Mouse (Mus musculus) limb, embryonic 13.5 days (tissue): ENCODE measurements around the gene Gh. TPM values are rescaled to one million over a fixed set of nuclear protein-coding genes. Genes with fewer than 3 reads are reported as not detected.

ENCODE experiments used
- ATAC-seq: fragments of 200-750 bp; cut with Nextera tagmentation; 2 replicates; pipeline ENCODE4 v1.8.0; 2017; ENCODE audit warnings: low read depth, moderate number of reproducible peaks, moderate TSS enrichment; ENCODE audit not compliant: low FRiP score
- H3K27ac ChIP-seq: fragments of 300-500 bp; sonication (generic); 2 replicates; pipeline ENCODE4 v1.5.1; 2015; ENCODE audit warnings: inconsistent platforms, mild to moderate bottlenecking, moderate library complexity
- H3K27me3 ChIP-seq: fragments of 300-500 bp; sonication (generic); 2 replicates; pipeline ENCODE4 v1.6.1; 2015; ENCODE audit warnings: mild to moderate bottlenecking, inconsistent platforms
- H3K36me3 ChIP-seq: fragments of 300-500 bp; sonication (generic); 2 replicates; pipeline ENCODE4 v1.6.1; 2015; ENCODE audit warnings: inconsistent platforms, mild to moderate bottlenecking, moderate library complexity
- H3K4me1 ChIP-seq: fragments of 300-500 bp; sonication (generic); 2 replicates; pipeline ENCODE4 v1.6.1; 2015; ENCODE audit warnings: inconsistent platforms
- H3K4me2 ChIP-seq: fragments of 300-500 bp; sonication (generic); replicated peaks from 2 replicates; pipeline ENCODE4 v1.6.1; 2015; ENCODE audit warnings: inconsistent platforms, mild to moderate bottlenecking, moderate library complexity
- H3K4me3 ChIP-seq: fragments of 300-500 bp; sonication (generic); 2 replicates; pipeline ENCODE4 v1.5.1; 2015; ENCODE audit warnings: moderate library complexity, mild to moderate bottlenecking, inconsistent platforms
- H3K9ac ChIP-seq: fragments of 300-500 bp; sonication (generic); 2 replicates; pipeline ENCODE4 v1.6.1; 2015; ENCODE audit warnings: mild to moderate bottlenecking, inconsistent platforms
- H3K9me3 ChIP-seq: fragments of 300-500 bp; sonication (generic); 2 replicates; pipeline ENCODE4 v1.6.1; 2016; ENCODE audit warnings: inconsistent platforms
- WGBS: fragments of 180-500 bp; shearing (Covaris S2); methylation state at CpG from one replicate; pipeline ENCODE4 v1.1.7; 2015; 5-methylcytosine and 5-hydroxymethylcytosine counted together
- polyA plus RNA-seq: library from polyadenylated mRNA; unstranded; fragments of >200 nt; fragmentation: Nextera tagmentation; extraction: Ambion mirVana; gene quantifications from 2 replicates; pipeline ENCODE4 v1.2.1, GENCODE M21; 2015

Gene Gh
- polyA plus RNA-seq, 1 experiment from 2014 or later, result not detected

GRCm38 (mm10) chr11:106306758-106307157, 5.1 kb upstream of the Gh start:
- Histone ChIP-seq H3K4me3 (no peak overlapping the region), H3K27ac (no peak overlapping the region), H3K9ac (no peak overlapping the region), H3K9me3 (no peaks in the 10 kb centered on the region), H3K4me1 (no peaks in the 10 kb centered on the region), H3K4me2 (no peak overlapping the region), H3K27me3 (no peaks in the 10 kb centered on the region), H3K36me3 (no peaks in the 10 kb centered on the region)
- WGBS, result 85% methylated on average over 9 of the region's 9 CpGs
- ATAC-seq, result no peak

GRCm38 (mm10) chr11:106306065-106306385, 4.4 kb upstream of the Gh start:
- ATAC-seq, result no peak
- H3K9ac ChIP-seq, result no peak overlapping the region
- WGBS, result 94% methylated on average over 3 of the region's 3 CpGs

GRCm38 (mm10) chr11:106305348-106306064, 3.8 kb upstream of the Gh start:
- Histone ChIP-seq H3K4me3 (no peak overlapping the region), H3K9ac (no peak overlapping the region)
- 74% methylated on average over 10 of the region's 10 CpGs for WGBS

More at GRCm38 (mm10) chr11:106306065-106306385, 4.4 kb upstream of the Gh start:
- H3K4me3 ChIP-seq, result no peak overlapping the region
- no peaks in the 10 kb centered on the region for H3K36me3 ChIP-seq
- H3K27ac ChIP-seq, result no peak overlapping the region
- no peak overlapping the region for H3K4me2 ChIP-seq
- H3K9me3 ChIP-seq, result no peaks in the 10 kb centered on the region
- no peaks in the 10 kb centered on the region for H3K27me3 ChIP-seq
- H3K4me1 ChIP-seq, result no peaks in the 10 kb centered on the region

GRCm38 (mm10) chr11:106302634-106303033, 969 bp upstream of the Gh start:
- Histone ChIP-seq H3K36me3 (no peaks in the 10 kb centered on the region), H3K9ac (no peak overlapping the region), H3K4me2 (no peak overlapping the region), H3K27me3 (no peaks in the 10 kb centered on the region), H3K4me1 (no peaks in the 10 kb centered on the region), H3K9me3 (no peaks in the 10 kb centered on the region), H3K4me3 (no peak overlapping the region), H3K27ac (no peak overlapping the region)
- no peak for ATAC-seq
- 15% methylated on average over 2 of the region's 2 CpGs for WGBS

More at GRCm38 (mm10) chr11:106305348-106306064, 3.8 kb upstream of the Gh start:
- no peaks in the 10 kb centered on the region for H3K27me3 ChIP-seq
- H3K4me1 ChIP-seq, result no peaks in the 10 kb centered on the region
- ATAC-seq, result no peak
- H3K4me2 ChIP-seq, result no peak overlapping the region
- no peak overlapping the region for H3K27ac ChIP-seq
- H3K9me3 ChIP-seq, result no peaks in the 10 kb centered on the region
- no peaks in the 10 kb centered on the region for H3K36me3 ChIP-seq

GRCm38 (mm10) chr11:106291861-106292260, 9.8 kb downstream of the Gh start:
- no peaks in the 10 kb centered on the region for H3K27me3 ChIP-seq
- H3K4me3 ChIP-seq, result no peak overlapping the region
- no peaks in the 10 kb centered on the region for H3K36me3 ChIP-seq
- H3K27ac ChIP-seq, result no peak overlapping the region
- ATAC-seq, result no peak
- 91% methylated on average over 2 of the region's 2 CpGs for WGBS
- no peak overlapping the region for H3K9ac ChIP-seq
- no peaks in the 10 kb centered on the region for H3K9me3 ChIP-seq
- peaks cover 5% of the 10 kb centered on the region for H3K4me1 ChIP-seq
- H3K4me2 ChIP-seq, result no peak overlapping the region

DNA sequence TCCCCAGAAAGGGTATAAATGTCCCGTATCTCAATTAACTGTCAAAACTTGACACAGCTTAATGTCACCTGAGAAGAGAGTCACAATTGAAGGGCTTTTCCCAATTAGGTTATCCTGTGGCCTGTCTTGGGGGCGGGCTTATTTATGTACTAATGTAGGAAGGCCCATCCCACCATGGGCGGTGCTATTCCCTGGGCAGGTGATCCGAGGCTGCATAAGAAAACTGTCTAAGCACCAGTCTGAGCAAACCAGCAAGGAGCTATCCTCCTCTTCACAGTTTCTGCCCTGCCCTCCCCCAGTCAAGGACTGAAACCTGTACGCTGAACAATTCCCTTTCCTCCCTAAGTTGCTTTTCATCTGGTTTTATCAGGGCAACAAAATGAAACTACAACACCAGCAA, 11.3 kb downstream of the Gh start:
- H3K4me1 ChIP-seq, result peaks cover 8% of the 10 kb centered on the region
- no peak overlapping the region for H3K4me2 ChIP-seq
- H3K27ac ChIP-seq, result no peak overlapping the region
- H3K4me3 ChIP-seq, result no peak overlapping the region
- no peak overlapping the region for H3K9ac ChIP-seq
- WGBS, result 86% methylated on average over 5 of the region's 5 CpGs
- no peaks in the 10 kb centered on the region for H3K9me3 ChIP-seq
- no peak for ATAC-seq
- H3K27me3 ChIP-seq, result no peaks in the 10 kb centered on the region
- no peaks in the 10 kb centered on the region for H3K36me3 ChIP-seq

DNA sequence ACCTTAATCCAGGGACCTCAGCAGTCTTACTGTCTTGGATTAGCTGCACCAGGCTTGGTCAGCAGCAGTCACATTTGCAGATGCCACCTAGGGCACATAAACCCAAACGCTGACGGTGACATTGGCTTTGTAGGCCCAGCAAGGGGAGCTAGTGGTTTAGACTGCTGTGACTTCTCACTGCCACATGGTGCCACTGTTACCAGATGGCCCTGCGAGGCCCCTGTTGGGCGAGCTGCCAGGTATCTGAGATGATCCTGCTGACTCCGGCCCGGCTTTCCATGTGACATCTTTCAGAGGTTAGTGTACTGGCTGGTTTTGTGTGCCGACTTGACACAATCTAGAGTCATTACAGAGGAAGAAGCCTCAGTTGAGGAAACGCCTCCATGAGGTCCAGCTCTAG, 12.3 kb downstream of the Gh start:
- no peak overlapping the region for H3K4me2 ChIP-seq
- WGBS, result 60% methylated on average over 8 of the region's 8 CpGs
- no peak overlapping the region for H3K9ac ChIP-seq
- no peaks in the 10 kb centered on the region for H3K9me3 ChIP-seq
- H3K36me3 ChIP-seq, result no peaks in the 10 kb centered on the region
- no peak overlapping the region for H3K27ac ChIP-seq
- H3K4me3 ChIP-seq, result no peak overlapping the region
- no peaks in the 10 kb centered on the region for H3K27me3 ChIP-seq
- peaks cover 8% of the 10 kb centered on the region for H3K4me1 ChIP-seq
- ATAC-seq, result no peak

- Histone ChIP-seq H3K4me3 (no peak overlapping the region), H3K36me3 (no peaks in the 10 kb centered on the region), H3K27ac (peak overlapping the region; percentile 55; the same call in 1 of the 2 replicates), H3K9me3 (no peaks in the 10 kb centered on the region), H3K4me1 (peaks cover 8% of the 10 kb centered on the region), H3K9ac (no peak overlapping the region; the same call in 1 of the 2 replicates), H3K27me3 (no peaks in the 10 kb centered on the region), H3K4me2 (no peak overlapping the region)
- WGBS, result 57% methylated on average over 11 of the region's 11 CpGs
- ATAC-seq, result no peak
Measured at GRCm38 (mm10) chr11:106286987-106287386, 14.7 kb downstream of the Gh start.

DNA sequence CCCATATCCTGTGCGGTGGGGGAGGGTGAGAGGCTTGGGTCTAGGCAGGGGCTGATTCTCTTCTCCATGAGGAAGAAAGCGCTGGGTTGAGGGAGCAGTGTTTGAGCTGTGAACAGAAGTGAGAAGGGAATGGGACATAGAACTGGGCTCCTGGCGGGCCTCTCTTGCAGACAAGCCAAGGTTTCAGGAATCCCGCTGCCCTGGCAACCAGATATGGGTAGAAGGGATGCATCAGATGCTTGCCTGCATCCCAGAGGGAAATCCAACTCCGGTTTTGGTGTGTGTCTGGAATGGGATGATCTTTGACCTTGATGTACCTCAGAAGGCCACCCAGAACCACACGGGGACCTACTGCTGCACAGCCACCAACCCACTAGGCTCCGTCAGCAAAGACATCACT, 15.5 kb downstream of the Gh start:
- Histone ChIP-seq H3K4me2 (no peak overlapping the region), H3K9me3 (no peaks in the 10 kb centered on the region), H3K4me3 (no peak overlapping the region), H3K27me3 (no peaks in the 10 kb centered on the region), H3K36me3 (no peaks in the 10 kb centered on the region), H3K27ac (no peak overlapping the region), H3K4me1 (peaks cover 8% of the 10 kb centered on the region), H3K9ac (no peak overlapping the region)
- WGBS, result 84% methylated on average over 7 of the region's 7 CpGs
- ATAC-seq, result no peak

- no peak for ATAC-seq
- Histone ChIP-seq H3K36me3 (no peaks in the 10 kb centered on the region), H3K4me2 (no peak overlapping the region), H3K27ac (no peak overlapping the region), H3K4me1 (peaks cover 8% of the 10 kb centered on the region), H3K27me3 (no peaks in the 10 kb centered on the region), H3K9me3 (no peaks in the 10 kb centered on the region), H3K4me3 (no peak overlapping the region), H3K9ac (no peak overlapping the region)
- 73% methylated on average over 8 of the region's 8 CpGs for WGBS
Measured at GRCm38 (mm10) chr11:106284126-106284525, 17.5 kb downstream of the Gh start.

DNA sequence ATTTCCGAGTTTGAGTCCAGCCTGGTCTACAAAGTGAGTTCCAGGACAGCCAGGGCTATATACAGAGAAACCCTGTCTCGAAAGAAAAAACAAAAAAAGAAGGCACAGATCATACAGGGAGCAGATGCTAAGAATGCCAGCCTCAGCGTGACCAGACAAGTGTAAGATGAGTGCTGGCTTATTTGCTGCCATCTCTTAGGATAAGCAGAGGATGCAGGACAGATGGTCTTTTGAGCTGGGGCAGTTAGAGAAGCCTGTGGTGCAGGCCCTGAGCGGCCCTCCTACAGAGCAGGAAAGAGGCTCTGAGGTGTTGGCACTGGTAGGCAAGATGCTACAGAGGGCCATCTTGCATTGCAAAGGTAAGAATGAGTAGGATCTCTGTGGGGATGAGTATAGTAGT, 18.3 kb downstream of the Gh start:
- H3K27ac ChIP-seq, result no peak overlapping the region
- H3K4me1 ChIP-seq, result peaks cover 8% of the 10 kb centered on the region
- H3K27me3 ChIP-seq, result no peaks in the 10 kb centered on the region
- no peak for ATAC-seq
- H3K4me2 ChIP-seq, result no peak overlapping the region
- H3K9ac ChIP-seq, result no peak overlapping the region
- no peaks in the 10 kb centered on the region for H3K36me3 ChIP-seq
- H3K9me3 ChIP-seq, result no peaks in the 10 kb centered on the region
- 78% methylated on average over 4 of the region's 4 CpGs for WGBS
- no peak overlapping the region for H3K4me3 ChIP-seq

GRCm38 (mm10) chr11:106282452-106282851, 19.2 kb downstream of the Gh start:
- Histone ChIP-seq H3K4me1 (peaks cover 8% of the 10 kb centered on the region), H3K9ac (no peak overlapping the region), H3K4me2 (no peak overlapping the region), H3K4me3 (no peak overlapping the region), H3K27ac (no peak overlapping the region), H3K36me3 (no peaks in the 10 kb centered on the region), H3K27me3 (no peaks in the 10 kb centered on the region; the same call in 1 of the 2 replicates), H3K9me3 (no peaks in the 10 kb centered on the region)
- 84% methylated on average over 6 of the region's 6 CpGs for WGBS
- ATAC-seq, result no peak

DNA sequence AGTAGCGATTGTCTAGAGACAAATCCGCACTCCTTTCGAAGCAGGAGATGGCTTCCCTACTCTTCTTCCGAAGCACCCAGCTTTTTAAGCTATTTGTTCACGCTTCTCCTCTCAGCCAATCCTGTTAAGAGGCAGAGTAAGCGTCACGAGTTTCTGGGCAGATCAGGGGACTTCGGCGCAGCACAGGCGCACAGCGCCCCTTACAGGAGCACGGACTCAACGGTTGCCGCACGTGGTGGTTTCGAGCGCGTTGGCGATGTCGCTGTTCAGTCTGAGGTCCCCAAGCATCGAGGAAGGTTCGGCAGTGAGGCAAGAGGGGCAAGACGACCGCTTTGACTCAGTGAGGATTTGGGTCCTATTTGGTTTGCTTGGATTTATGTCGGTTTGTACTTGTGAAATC, 25.2 kb downstream of the Gh start, which contains the start of gene Tcam1:
Gene Tcam1 (plus strand): TSS at position 219 of the 400 bp plus-strand sequence.
- H3K9me3 ChIP-seq, result no peaks in the 10 kb centered on the region
- H3K27me3 ChIP-seq, result no peaks in the 10 kb centered on the region; the same call in 1 of the 2 replicates
- 8% methylated on average over 25 of the region's 25 CpGs for WGBS
- no peaks in the 10 kb centered on the region for H3K36me3 ChIP-seq
- no peak within 1 kb of the TSS for H3K27ac ChIP-seq
- ATAC-seq, result peak; percentile 38; the same call in 1 of the 2 replicates
- H3K9ac ChIP-seq, result no peak within 1 kb of the TSS
- peaks cover 35% of the 10 kb centered on the region for H3K4me1 ChIP-seq
- H3K4me2 ChIP-seq, result peak within 1 kb of the TSS; percentile 60
- H3K4me3 ChIP-seq, result peak within 1 kb of the TSS; percentile 30
